Mouse (Mus musculus) liver, postnatal 0 days (tissue): ENCODE results near the gene Sprtn.

Experiments
- CTCF ChIP-seq: sonication (generic); IDR thresholded peaks from 2 replicates; pipeline ENCODE4 v1.5.1; 2016; ENCODE audit warnings: antibody characterized with exemption, low read depth
- EP300 ChIP-seq: IDR thresholded peaks from 2 replicates; pipeline ENCODE4 v1.6.1; 2016; ENCODE audit warnings: antibody characterized with exemption, low read depth, mild to moderate bottlenecking

DNA sequence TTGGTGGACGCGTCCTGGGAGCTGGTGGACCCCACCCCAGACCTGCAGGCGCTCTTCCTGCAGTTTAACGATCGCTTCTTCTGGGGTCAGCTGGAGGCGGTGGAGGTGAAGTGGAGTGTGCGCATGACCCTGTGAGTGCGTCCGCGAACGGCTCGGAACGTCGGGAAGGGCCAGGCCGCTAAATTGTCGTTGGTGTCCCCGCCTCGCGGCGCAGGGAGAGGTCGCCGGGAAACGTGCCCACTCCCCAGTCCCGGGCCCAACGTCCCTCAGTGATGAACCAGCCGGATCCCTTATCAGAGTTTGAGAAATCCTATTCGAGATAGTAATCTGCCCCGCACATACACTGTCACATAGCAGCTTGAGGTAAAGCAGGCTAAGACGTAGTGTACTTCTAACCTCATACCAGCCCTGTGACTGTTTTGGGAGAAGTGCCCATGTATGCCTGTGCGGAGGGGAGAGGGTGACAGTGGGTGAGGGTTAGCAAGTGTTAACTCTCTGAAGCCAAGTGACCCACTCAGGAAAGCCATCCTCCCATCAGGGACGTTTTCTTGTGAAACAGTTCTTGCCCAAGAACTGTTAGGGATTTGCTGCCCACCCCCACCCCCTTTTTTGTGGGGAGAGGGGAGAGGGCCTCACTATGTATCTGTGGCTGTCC, 692 bp downstream of the Sprtn start:
- TF ChIP-seq EP300 = no peak
- TF ChIP-seq CTCF = no peak
